Mouse (Mus musculus): Measurements from ENCODE around the gene Zhx3. TPM values are rescaled to one million over a fixed set of nuclear protein-coding genes. Genes with fewer than 3 reads are reported as not detected.

Zhx3 gene
- polyA plus RNA-seq, 1 experiment, result 43.0 TPM

GRCm38 (mm10) chr2:160914656-160915055 lies 41.9 kb upstream of the Zhx3 start:
- Histone ChIP-seq H3K27ac (ENCODE audit: control insufficient read depth, insufficient read depth, low read depth, low read length) (no peak overlapping the region), H3K4me1 (ENCODE audit: control insufficient read depth, insufficient read depth, low read length) (peaks cover 31% of the 10 kb centered on the region), H3K36me3 (ENCODE audit: control insufficient read depth, insufficient read depth, low read length) (no peaks in the 10 kb centered on the region), H3K4me3 (ENCODE audit: control insufficient read depth, low read depth, low read length) (no peak overlapping the region), H3K27me3 (ENCODE audit: control insufficient read depth, insufficient read depth, low read length) (no peaks in the 10 kb centered on the region)
- no peak for TF ChIP-seq POLR2A (IDR thresholded peaks at IDR 0.05; ENCODE audit: control insufficient read depth, low read depth, low read length)

DNA sequence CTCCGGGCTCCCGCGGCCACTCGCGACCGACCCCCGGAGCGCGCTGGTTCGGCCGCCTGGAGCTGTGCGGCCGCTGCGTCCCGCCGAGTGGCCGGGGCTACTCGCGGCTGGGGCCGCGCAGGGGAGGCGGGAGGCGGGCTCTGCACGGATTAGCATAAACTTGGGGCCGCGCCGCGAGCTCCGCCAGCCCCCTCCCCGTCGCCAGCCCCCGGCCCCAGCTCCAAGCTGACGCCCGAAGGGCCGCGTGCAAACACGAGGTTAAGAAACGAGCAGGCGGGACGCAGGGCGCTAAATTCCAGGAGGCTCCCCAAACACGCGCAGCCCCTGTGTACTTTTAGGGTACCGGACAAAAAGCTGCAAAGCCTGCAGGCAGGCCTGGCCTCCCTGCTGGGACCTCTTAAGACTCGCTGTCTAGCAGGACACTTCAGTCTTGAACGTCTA lies 39.5 kb upstream of the Zhx3 start, which contains the start of gene Emilin3:
Emilin3 (minus strand) TSS at position 98 of the 441 bp plus-strand sequence.
- TF ChIP-seq POLR2A (IDR thresholded peaks at IDR 0.05; ENCODE audit: control insufficient read depth, low read depth, low read length), result no peak
- TF ChIP-seq CTCF (IDR thresholded peaks at IDR 0.05; ENCODE audit: control insufficient read depth, insufficient read depth, insufficient replicate concordance, low read depth, low read length), result no peak
- Histone ChIP-seq H3K36me3 (ENCODE audit: control insufficient read depth, insufficient read depth, low read length) (no peaks in the 10 kb centered on the region), H3K27me3 (ENCODE audit: control insufficient read depth, insufficient read depth, low read length) (no peaks in the 10 kb centered on the region), H3K4me3 (ENCODE audit: control insufficient read depth, low read depth, low read length) (peak within 1 kb of the TSS; percentile 83), H3K27ac (ENCODE audit: control insufficient read depth, insufficient read depth, low read depth, low read length) (no peak within 1 kb of the TSS; the same call in 1 of the 2 replicates), H3K4me1 (ENCODE audit: control insufficient read depth, insufficient read depth, low read length) (peaks cover 24% of the 10 kb centered on the region)

DNA sequence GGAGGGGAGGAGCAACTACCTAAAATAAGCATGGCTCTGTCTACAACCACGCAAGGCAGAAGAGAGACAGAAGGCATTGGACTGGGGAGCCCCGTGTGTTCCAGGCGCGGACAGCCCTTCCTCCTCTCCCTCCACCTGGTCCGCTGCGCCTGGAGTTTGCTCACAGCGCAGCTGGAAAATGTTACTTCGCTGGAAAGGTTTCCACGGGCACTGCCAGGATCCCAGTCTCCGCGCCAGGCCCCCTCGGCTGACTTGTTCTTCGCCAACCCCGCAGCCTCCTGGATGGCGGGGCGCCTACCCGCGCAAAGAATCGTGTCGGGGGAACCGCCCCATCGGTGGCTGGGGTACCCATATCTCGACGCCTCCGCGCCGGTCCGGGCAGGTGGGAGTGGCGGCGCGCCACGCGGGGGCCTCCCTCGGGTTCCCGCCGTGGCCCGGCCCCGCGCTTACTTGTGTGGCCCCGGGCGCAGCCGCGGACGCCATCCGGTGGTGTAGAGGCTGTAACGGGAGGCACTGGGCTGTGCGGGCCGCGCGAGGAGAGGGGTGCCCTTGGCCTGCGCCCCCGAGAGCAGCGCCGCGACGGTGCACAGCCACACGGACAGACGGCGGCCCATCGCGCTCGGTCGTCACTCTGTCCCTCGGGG lies 38.9 kb upstream of the Zhx3 start:
- TF ChIP-seq CTCF (IDR thresholded peaks at IDR 0.05; ENCODE audit: control insufficient read depth, insufficient read depth, insufficient replicate concordance, low read depth, low read length) (no peak), POLR2A (IDR thresholded peaks at IDR 0.05; ENCODE audit: control insufficient read depth, low read depth, low read length) (no peak)
- no peaks in the 10 kb centered on the region for H3K27me3 ChIP-seq (ENCODE audit: control insufficient read depth, insufficient read depth, low read length)
- H3K4me3 ChIP-seq (ENCODE audit: control insufficient read depth, low read depth, low read length), result peak overlapping the region; percentile 83
- peaks cover 20% of the 10 kb centered on the region for H3K4me1 ChIP-seq (ENCODE audit: control insufficient read depth, insufficient read depth, low read length)
- no peaks in the 10 kb centered on the region for H3K36me3 ChIP-seq (ENCODE audit: control insufficient read depth, insufficient read depth, low read length)
- H3K27ac ChIP-seq (ENCODE audit: control insufficient read depth, insufficient read depth, low read depth, low read length), result no peak overlapping the region; the same call in 1 of the 2 replicates

GRCm38 (mm10) chr2:160910633-160911032 lies 37.8 kb upstream of the Zhx3 start:
- Histone ChIP-seq H3K27ac (ENCODE audit: control insufficient read depth, insufficient read depth, low read depth, low read length) (no peak overlapping the region), H3K36me3 (ENCODE audit: control insufficient read depth, insufficient read depth, low read length) (no peaks in the 10 kb centered on the region), H3K4me1 (ENCODE audit: control insufficient read depth, insufficient read depth, low read length) (peaks cover 17% of the 10 kb centered on the region), H3K27me3 (ENCODE audit: control insufficient read depth, insufficient read depth, low read length) (no peaks in the 10 kb centered on the region), H3K4me3 (ENCODE audit: control insufficient read depth, low read depth, low read length) (no peak overlapping the region)
- no peak for TF ChIP-seq POLR2A (IDR thresholded peaks at IDR 0.05; ENCODE audit: control insufficient read depth, low read depth, low read length)
- TF ChIP-seq CTCF (IDR thresholded peaks at IDR 0.05; ENCODE audit: control insufficient read depth, insufficient read depth, insufficient replicate concordance, low read depth, low read length), result no peak

DNA sequence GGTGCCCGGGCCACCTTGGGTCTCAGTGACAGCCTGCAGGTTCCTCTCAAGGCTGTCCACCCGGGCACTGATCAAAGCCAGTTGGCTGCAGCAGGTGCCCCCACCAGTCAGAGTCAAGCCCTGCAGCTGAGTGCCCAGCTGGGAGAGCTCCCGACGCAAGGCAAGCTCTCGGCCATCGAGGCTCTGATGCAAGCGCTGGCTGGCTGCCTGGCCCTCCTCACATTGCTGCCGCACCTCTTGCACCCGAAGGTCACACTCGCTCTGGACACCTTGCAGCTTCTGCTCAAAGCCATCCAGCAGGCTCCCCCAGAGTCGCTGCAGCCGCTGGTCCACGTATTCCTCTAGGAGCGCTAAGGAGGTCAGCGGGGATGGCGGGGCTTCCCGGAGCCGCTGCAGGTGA lies 35.8 kb upstream of the Zhx3 start:
- Histone ChIP-seq H3K27ac (ENCODE audit: control insufficient read depth, insufficient read depth, low read depth, low read length) (no peak overlapping the region), H3K4me1 (ENCODE audit: control insufficient read depth, insufficient read depth, low read length) (peaks cover 17% of the 10 kb centered on the region), H3K36me3 (ENCODE audit: control insufficient read depth, insufficient read depth, low read length) (no peaks in the 10 kb centered on the region), H3K4me3 (ENCODE audit: control insufficient read depth, low read depth, low read length) (no peak overlapping the region), H3K27me3 (ENCODE audit: control insufficient read depth, insufficient read depth, low read length) (no peaks in the 10 kb centered on the region)
- TF ChIP-seq CTCF (IDR thresholded peaks at IDR 0.05; ENCODE audit: control insufficient read depth, insufficient read depth, insufficient replicate concordance, low read depth, low read length), result no peak
- TF ChIP-seq POLR2A (IDR thresholded peaks at IDR 0.05; ENCODE audit: control insufficient read depth, low read depth, low read length), result no peak

GRCm38 (mm10) chr2:160906101-160906500 lies 33.3 kb upstream of the Zhx3 start:
- Histone ChIP-seq H3K27ac (ENCODE audit: control insufficient read depth, insufficient read depth, low read depth, low read length) (no peak overlapping the region), H3K36me3 (ENCODE audit: control insufficient read depth, insufficient read depth, low read length) (no peaks in the 10 kb centered on the region), H3K27me3 (ENCODE audit: control insufficient read depth, insufficient read depth, low read length) (no peaks in the 10 kb centered on the region), H3K4me3 (ENCODE audit: control insufficient read depth, low read depth, low read length) (no peak overlapping the region), H3K4me1 (ENCODE audit: control insufficient read depth, insufficient read depth, low read length) (peaks cover 3% of the 10 kb centered on the region)
- TF ChIP-seq POLR2A (IDR thresholded peaks at IDR 0.05; ENCODE audit: control insufficient read depth, low read depth, low read length) (no peak), CTCF (IDR thresholded peaks at IDR 0.05; ENCODE audit: control insufficient read depth, insufficient read depth, insufficient replicate concordance, low read depth, low read length) (no peak)

- H3K4me3 ChIP-seq (ENCODE audit: control insufficient read depth, low read depth, low read length), result no peak overlapping the region
- TF ChIP-seq POLR2A (IDR thresholded peaks at IDR 0.05; ENCODE audit: control insufficient read depth, low read depth, low read length), result no peak
- H3K4me1 ChIP-seq (ENCODE audit: control insufficient read depth, insufficient read depth, low read length), result no peaks in the 10 kb centered on the region
- H3K36me3 ChIP-seq (ENCODE audit: control insufficient read depth, insufficient read depth, low read length), result no peaks in the 10 kb centered on the region
- H3K27me3 ChIP-seq (ENCODE audit: control insufficient read depth, insufficient read depth, low read length), result no peaks in the 10 kb centered on the region
- H3K27ac ChIP-seq (ENCODE audit: control insufficient read depth, insufficient read depth, low read depth, low read length), result no peak overlapping the region
Measured at GRCm38 (mm10) chr2:160905301-160905700, 32.5 kb upstream of the Zhx3 start.

All from testis, adult 2 months (tissue).